Mouse (Mus musculus) olfactory bulb, adult 2 months (tissue): ENCODE measurements around the gene Lyzl4. TPM values are rescaled to one million over a fixed set of nuclear protein-coding genes. Genes with fewer than 3 reads are reported as not detected.
A peak's percentile ranks its signal among the peaks of the same experiment; 100 is the strongest.

Experiments used
- H3K27ac ChIP-seq: fragments of 200-500 bp; 2 replicates; pipeline ENCODE4 v1.5.1; 2012; ENCODE audit warnings: low read depth, low read length; ENCODE audit not compliant: insufficient read depth
- H3K4me1 ChIP-seq: fragments of 200-500 bp; 2 replicates; pipeline ENCODE4 v1.6.1; 2012; ENCODE audit warnings: low read length; ENCODE audit not compliant: control insufficient read depth, insufficient read depth
- H3K4me3 ChIP-seq: fragments of 200-500 bp; 2 replicates; pipeline ENCODE4 v1.5.1; 2012; ENCODE audit warnings: mild to moderate bottlenecking, low read depth, low read length, moderate library complexity; ENCODE audit not compliant: insufficient read depth
- CTCF ChIP-seq: fragments of 200-500 bp; IDR thresholded peaks from 2 replicates; pipeline ENCODE4 v1.5.1; 2012; ENCODE audit warnings: low read depth, mild to moderate bottlenecking, low read length, moderate library complexity; ENCODE audit not compliant: insufficient read depth
- POLR2A ChIP-seq: fragments of 200-500 bp; IDR thresholded peaks from 2 replicates; pipeline ENCODE4 v1.6.1; 2012; ENCODE audit warnings: mild to moderate bottlenecking, low read depth, low read length, moderate library complexity; ENCODE audit not compliant: insufficient read depth
- WGBS: fragments of 180-500 bp; shearing (Covaris S2); methylation state at CpG from one replicate; pipeline ENCODE4 v1.1.7; 2018; 5-methylcytosine and 5-hydroxymethylcytosine counted together
- polyA plus RNA-seq: library from polyadenylated mRNA; stranded (reverse); fragments of >200 nt; gene quantifications from 2 replicates; pipeline ENCODE4 v1.2.4, GENCODE M21; 2012; ENCODE audit warnings: low replicate concordance; ENCODE audit not compliant: missing spikeins, insufficient read depth, insufficient read length

Gene Lyzl4
- polyA plus RNA-seq, 1 experiment = not detected

- Histone ChIP-seq H3K4me1 (peaks cover 17% of the 10 kb centered on the region), H3K4me3 (no peak overlapping the region), H3K27ac (no peak overlapping the region)
- no peak for TF ChIP-seq POLR2A
- no peak for TF ChIP-seq CTCF
- 96% methylated on average over 2 of the region's 2 CpGs for WGBS
These were observed 33.7 kb upstream of the Lyzl4 start for GRCm38 (mm10) chr9:121675556-121675955.

- H3K27ac ChIP-seq = no peak overlapping the region
- 89% methylated on average over 9 of the region's 9 CpGs for WGBS
- H3K4me3 ChIP-seq = no peak overlapping the region
- peaks cover 18% of the 10 kb centered on the region for H3K4me1 ChIP-seq
- TF ChIP-seq POLR2A (no peak), CTCF (no peak)
These were observed 33.1 kb upstream of the Lyzl4 start for GRCm38 (mm10) chr9:121675011-121675410.

DNA sequence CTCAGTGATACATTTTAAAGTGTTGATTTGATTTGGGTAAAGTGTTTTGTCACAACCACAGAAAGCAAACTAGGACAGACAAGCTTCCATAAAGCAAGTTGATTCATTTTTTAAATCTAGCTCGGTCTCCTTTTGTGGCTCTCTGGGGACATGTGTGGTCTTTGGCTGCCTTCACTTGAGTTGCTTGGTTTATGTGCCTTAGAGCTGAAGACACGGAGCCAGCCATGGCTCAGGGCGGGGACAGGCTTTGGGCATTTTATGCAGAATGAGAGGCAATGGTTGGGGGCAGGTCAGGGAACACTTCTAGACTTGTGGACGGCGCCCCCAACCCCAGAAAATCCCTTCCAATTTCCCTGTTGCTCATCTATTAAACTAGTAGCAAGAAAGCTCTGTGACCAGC is 31.8 kb upstream of the Lyzl4 start:
- Histone ChIP-seq H3K4me1 (peaks cover 21% of the 10 kb centered on the region), H3K27ac (no peak overlapping the region), H3K4me3 (no peak overlapping the region)
- TF ChIP-seq CTCF (no peak), POLR2A (no peak)
- WGBS = 93% methylated on average over 5 of the region's 5 CpGs

DNA sequence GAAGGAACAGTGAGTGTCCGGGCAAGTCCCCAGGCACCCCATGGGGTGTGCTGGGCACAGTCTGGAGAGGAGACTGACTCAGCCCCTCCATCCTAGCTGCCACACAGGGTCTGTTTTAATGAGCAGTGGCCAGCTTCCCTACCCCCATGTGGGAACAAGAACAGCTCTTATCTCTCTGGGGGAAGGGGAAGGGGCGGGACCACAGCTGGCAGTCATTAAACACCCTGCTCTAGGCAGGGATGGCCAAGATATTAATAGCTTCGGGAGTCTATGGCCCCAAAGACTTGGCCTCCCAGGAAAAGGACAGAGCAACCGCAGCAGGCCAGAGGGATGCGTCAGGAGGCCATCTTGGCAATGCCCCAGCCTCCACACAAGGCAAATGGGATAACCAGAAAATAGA is 30.4 kb upstream of the Lyzl4 start:
- H3K4me1 ChIP-seq = peaks cover 21% of the 10 kb centered on the region
- 61% methylated on average over 5 of the region's 5 CpGs for WGBS
- H3K4me3 ChIP-seq = no peak overlapping the region

GRCm38 (mm10) chr9:121671300-121671699 is 29.4 kb upstream of the Lyzl4 start:
- H3K4me3 ChIP-seq = no peak overlapping the region
- TF ChIP-seq POLR2A (no peak), CTCF (no peak; the same call in 1 of the 2 replicates)
- H3K4me1 ChIP-seq = peaks cover 21% of the 10 kb centered on the region
- H3K27ac ChIP-seq = no peak overlapping the region
- 38% methylated on average over 7 of the region's 7 CpGs for WGBS

More for the DNA sequence above, 30.4 kb upstream of the Lyzl4 start:
- no peak for TF ChIP-seq POLR2A
- TF ChIP-seq CTCF = no peak
- H3K27ac ChIP-seq = no peak overlapping the region

DNA sequence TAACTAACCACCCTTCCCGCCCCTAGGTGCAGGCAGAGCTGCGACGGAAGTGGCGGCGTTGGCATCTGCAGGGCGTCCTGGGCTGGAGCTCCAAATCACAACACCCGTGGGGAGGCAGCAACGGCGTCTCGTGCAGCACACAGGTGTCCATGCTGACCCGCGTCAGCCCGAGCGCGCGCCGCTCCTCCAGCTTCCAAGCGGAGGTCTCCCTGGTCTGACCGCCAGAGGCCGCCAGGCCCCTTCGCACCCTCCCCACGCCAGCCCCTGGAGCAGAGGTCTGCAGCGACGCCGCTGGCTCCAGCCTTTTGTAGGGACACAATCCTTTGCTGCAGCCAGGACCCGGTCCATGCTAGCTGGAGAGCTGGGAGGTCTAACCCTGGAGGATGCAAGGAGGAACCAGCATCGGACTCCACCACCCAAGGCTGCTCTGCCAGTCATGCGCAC is 27.5 kb upstream of the Lyzl4 start:
- under 1% methylated on average over 28 of the region's 28 CpGs for WGBS
- Histone ChIP-seq H3K27ac (no peak overlapping the region), H3K4me1 (peaks cover 21% of the 10 kb centered on the region), H3K4me3 (peak overlapping the region; percentile 18)
- TF ChIP-seq POLR2A = no peak
- peak; percentile 56; the same call in 1 of the 2 replicates for TF ChIP-seq CTCF

- WGBS = 84% methylated on average over 11 of the region's 11 CpGs
- H3K27ac ChIP-seq = no peak overlapping the region
- no peak for TF ChIP-seq CTCF
- no peak for TF ChIP-seq POLR2A
- no peak overlapping the region for H3K4me3 ChIP-seq
- H3K4me1 ChIP-seq = peaks cover 19% of the 10 kb centered on the region
These were observed 25.9 kb upstream of the Lyzl4 start for GRCm38 (mm10) chr9:121667822-121668221.

GRCm38 (mm10) chr9:121666957-121667630 is 25.2 kb upstream of the Lyzl4 start:
- TF ChIP-seq CTCF (no peak), POLR2A (no peak)
- no peak overlapping the region for H3K27ac ChIP-seq
- H3K4me3 ChIP-seq = no peak overlapping the region
- 79% methylated on average over 16 of the region's 16 CpGs for WGBS
- peaks cover 15% of the 10 kb centered on the region for H3K4me1 ChIP-seq

DNA sequence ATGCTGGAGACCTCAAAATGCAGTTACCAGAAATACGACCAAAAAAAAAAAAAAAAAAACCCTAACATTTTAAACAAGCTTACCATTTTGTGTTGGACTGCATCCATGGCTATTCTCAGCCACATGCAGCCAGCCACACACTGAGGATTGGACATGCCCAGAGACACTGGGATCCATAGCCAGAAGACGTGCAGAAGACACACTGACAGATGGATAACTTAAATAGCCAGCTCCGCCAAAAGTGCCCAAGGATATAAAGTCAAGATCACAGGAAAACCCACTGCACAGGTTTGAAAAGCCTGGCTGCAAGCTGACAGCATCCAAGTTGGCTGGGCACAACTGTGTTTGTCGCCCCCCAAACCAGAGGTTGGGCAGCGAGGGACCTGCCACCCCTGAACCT is 22.2 kb upstream of the Lyzl4 start:
- H3K4me1 ChIP-seq = no peaks in the 10 kb centered on the region; the same call in 1 of the 2 replicates
- H3K27ac ChIP-seq = no peak overlapping the region
- 85% methylated on average over 5 of the region's 5 CpGs for WGBS
- H3K4me3 ChIP-seq = no peak overlapping the region
- TF ChIP-seq POLR2A (no peak), CTCF (no peak)
